Mouse (Mus musculus) C2C12 (cell line): Measurements from ENCODE around the gene Supt5. TPM values are rescaled to one million over a fixed set of nuclear protein-coding genes. Genes with fewer than 3 reads are reported as not detected.

Experiments
- H3K27me3 ChIP-seq: one replicate; pipeline ENCODE4 v1.6.1; 2011; ENCODE audit not compliant: control insufficient read depth, insufficient read depth, insufficient read length
- H3K36me3 ChIP-seq: one replicate; pipeline ENCODE4 v1.6.1; 2011; ENCODE audit not compliant: control insufficient read depth, insufficient read depth
- H3K4me3 ChIP-seq: one replicate; pipeline ENCODE4 v1.5.1; 2011; ENCODE audit warnings: mild to moderate bottlenecking, control low read depth; ENCODE audit not compliant: poor library complexity, insufficient read depth, severe bottlenecking
- H3K79me2 ChIP-seq: one replicate; pipeline ENCODE4 v1.6.1; 2011; ENCODE audit not compliant: control insufficient read depth, insufficient read depth
- H3K79me3 ChIP-seq: one replicate; pipeline ENCODE4 v1.6.1; 2011; ENCODE audit warnings: low read depth, control low read depth
- H3ac ChIP-seq: one replicate; pipeline ENCODE3; 2011; ENCODE audit warnings: low read depth; ENCODE audit not compliant: control insufficient read depth, insufficient read length
- CTCF ChIP-seq: IDR thresholded peaks from one replicate; pipeline ENCODE4 v1.5.1; 2011; ENCODE audit not compliant: control insufficient read depth, insufficient read depth, insufficient read length
- MAX ChIP-seq: IDR thresholded peaks from one replicate; pipeline ENCODE4 v1.6.1; 2011; ENCODE audit warnings: mild to moderate bottlenecking, control low read depth
- MYOD1 ChIP-seq: IDR thresholded peaks from one replicate; pipeline ENCODE4 v1.6.1; 2011; ENCODE audit warnings: low read depth; ENCODE audit not compliant: control insufficient read depth, insufficient read length
- polyA plus RNA-seq: library from polyadenylated mRNA; unstranded; fragments of >200 nt; fragmentation: generic; extraction: Trizol; gene quantifications from one replicate; pipeline ENCODE4 v1.2.1, GENCODE M21; 2012; ENCODE audit warnings: missing spikeins

Supt5 gene
- polyA plus RNA-seq, 1 experiment = 82.4 TPM

DNA sequence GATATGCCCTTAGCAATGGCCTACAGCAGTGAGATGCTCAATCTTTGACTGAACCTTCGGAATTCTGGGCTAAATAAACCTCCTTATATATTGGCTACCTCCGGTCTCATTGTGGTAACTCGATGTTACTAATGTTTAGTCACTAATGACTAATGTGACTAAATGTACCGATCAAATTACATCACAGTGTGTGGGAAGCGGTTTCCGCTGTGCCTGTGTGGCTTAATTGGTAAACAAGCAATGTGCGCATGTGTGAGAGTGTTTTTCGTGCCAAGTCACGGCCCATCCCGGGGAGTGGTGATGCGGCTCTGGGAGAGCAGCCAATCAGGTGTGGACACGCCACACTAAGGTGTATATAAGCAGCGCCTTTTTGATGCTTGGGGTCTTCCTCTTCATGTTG lies 73.2 kb downstream of the Supt5 start:
- TF ChIP-seq MAX (no peak), CTCF (no peak), MYOD1 (no peak)
- Histone ChIP-seq H3ac (no peak overlapping the region), H3K4me3 (no peak overlapping the region), H3K79me2 (no peaks in the 10 kb centered on the region), H3K79me3 (no peaks in the 10 kb centered on the region), H3K36me3 (no peaks in the 10 kb centered on the region), H3K27me3 (no peaks in the 10 kb centered on the region)

Other genes with a start within 250 kb of the Supt5 start
- gene 9530053A07Rik, start 209.3 kb downstream of the Supt5 start, polyA plus RNA-seq = 0.62 TPM
- 410 TPM for gene Fbl, start 169.0 kb downstream of the Supt5 start, polyA plus RNA-seq
- 5.3 TPM for gene Dyrk1b, start 159.3 kb downstream of the Supt5 start, polyA plus RNA-seq
- gene Eid2, start 70.9 kb downstream of the Supt5 start, polyA plus RNA-seq = 6.9 TPM
- 4.3 TPM for gene Eid2b, start 61.0 kb downstream of the Supt5 start, polyA plus RNA-seq
- gene Selenov, start 47.6 kb downstream of the Supt5 start, polyA plus RNA-seq = not detected
- 0.06 TPM for gene Dll3, start 36.5 kb downstream of the Supt5 start, polyA plus RNA-seq
- 130 TPM for gene Timm50, start 26.7 kb downstream of the Supt5 start, polyA plus RNA-seq
- gene Rps16, start 11.9 kb upstream of the Supt5 start, polyA plus RNA-seq = 6,019 TPM
- 29.0 TPM for gene Plekhg2, start 33.9 kb upstream of the Supt5 start, polyA plus RNA-seq
- gene Zfp36, start 41.5 kb upstream of the Supt5 start, polyA plus RNA-seq = 11.2 TPM
- 55.6 TPM for gene Med29, start 54.0 kb upstream of the Supt5 start, polyA plus RNA-seq
- 44.3 TPM for gene Paf1, start 54.2 kb upstream of the Supt5 start, polyA plus RNA-seq
- not detected for gene Gmfg, start 98.7 kb upstream of the Supt5 start, polyA plus RNA-seq
- not detected for gene Lrfn1, start 113.2 kb upstream of the Supt5 start, polyA plus RNA-seq
- gene Ifnl2, start 171.7 kb upstream of the Supt5 start, polyA plus RNA-seq = not detected
- not detected for gene Ifnl3, start 184.1 kb upstream of the Supt5 start, polyA plus RNA-seq
- not detected for gene Sycn, start 202.1 kb upstream of the Supt5 start, polyA plus RNA-seq
- not detected for gene Nccrp1, start 208.5 kb upstream of the Supt5 start, polyA plus RNA-seq